ENCODE assay signal across 16 mouse cellular contexts in genomic region chr9:13540781-13541180, GRCm38 (mm10).
A peak's percentile ranks its signal among the peaks of the same experiment; 100 is the strongest.
DNase-seq lines count a peak whose midpoint lies in the region; ATAC-seq and TF ChIP-seq lines count a peak whose summit lies in the region.
"Had no signal": no experiment of that assay in that cellular context is flagged by ENCODE, and none has a peak within 500 bp of the region (broad histone marks: within the 10 kb centered on the region; RNA-seq: fewer than 3 reads in every experiment).

No protein-coding gene starts in this region.

- ATAC-seq in liver, postnatal 0 days = no peak
- ATAC-seq: hindbrain, postnatal 0 days had no signal

- 17% methylated on average over 6 of the region's 6 CpGs for WGBS in liver, postnatal 0 days (ENCODE audit: insufficient replicate concordance)
- 34% methylated on average over 6 of the region's 6 CpGs for WGBS in limb, embryonic 10.5 days

- H3K9me3 ChIP-seq in liver, postnatal 0 days (ENCODE audit: low read length) = no peaks in the 10 kb centered on the region
- H3K9me3 ChIP-seq in limb, embryonic 10.5 days (replicated peaks) = no peaks in the 10 kb centered on the region
- H3K9me3 ChIP-seq: embryonic facial prominence, embryonic 15.5 days; heart, embryonic 12.5 days had no signal

- DNase-seq in embryo, embryonic 10 days (ENCODE audit: low spot score) = peak; percentile 27
- no peak for DNase-seq in embryo, embryonic 11 days
- no peak for DNase-seq in liver, postnatal 0 days
- DNase-seq in liver = no peak
- no peak for DNase-seq in limb, embryonic 10.5 days (ENCODE audit: low spot score)
- DNase-seq in telencephalon, adult 2 months (ENCODE audit: low read depth, low spot score) = peak; percentile 9
- no peak for DNase-seq in urinary bladder, postnatal 25 days (ENCODE audit: low spot score)
- DNase-seq in lung, postnatal 36 days = no peak
- DNase-seq: adrenal gland, postnatal 10 days; cerebellum, adult 11 months; kidney, postnatal 10 days; left cerebral cortex, postnatal 4 days; lung, postnatal 10 days had no signal

- TF ChIP-seq EP300 in liver, postnatal 0 days (IDR thresholded peaks at IDR 0.05; ENCODE audit: low read depth) = no peak

- H3K4me1 ChIP-seq in liver, postnatal 0 days (ENCODE audit: insufficient read depth) = no peaks in the 10 kb centered on the region
- H3K4me1 ChIP-seq in limb, embryonic 10.5 days = peaks cover 72% of the 10 kb centered on the region

- no peaks in the 10 kb centered on the region for H3K27me3 ChIP-seq in liver, postnatal 0 days (ENCODE audit: insufficient read depth, low read length)
- no peaks in the 10 kb centered on the region for H3K27me3 ChIP-seq in limb, embryonic 10.5 days (ENCODE audit: low read depth, poor library complexity, severe bottlenecking)
- H3K27me3 ChIP-seq: embryonic facial prominence, embryonic 15.5 days; heart, embryonic 12.5 days had no signal

- TF ChIP-seq CTCF in liver, postnatal 0 days (IDR thresholded peaks at IDR 0.05; ENCODE audit: low read depth) = no peak

- H3K9ac ChIP-seq in liver, postnatal 0 days (replicated peaks) = no peak overlapping the region
- H3K9ac ChIP-seq: embryonic facial prominence, embryonic 15.5 days; heart, embryonic 12.5 days had no signal

- H3K4me3 ChIP-seq in liver, postnatal 0 days (ENCODE audit: low read depth, low read length) = no peak overlapping the region
- no peak overlapping the region for H3K4me3 ChIP-seq in limb, embryonic 10.5 days
- H3K4me3 ChIP-seq: embryonic facial prominence, embryonic 15.5 days; heart, embryonic 12.5 days had no signal

- no peak overlapping the region for H3K4me2 ChIP-seq in liver, postnatal 0 days (ENCODE audit: low read depth, low read length)
- H3K4me2 ChIP-seq: embryonic facial prominence, embryonic 15.5 days; heart, embryonic 12.5 days had no signal

- H3K36me3 ChIP-seq in liver, postnatal 0 days (replicated peaks; ENCODE audit: insufficient read depth, low read length) = no peaks in the 10 kb centered on the region
- H3K36me3 ChIP-seq in limb, embryonic 10.5 days = no peaks in the 10 kb centered on the region
- H3K36me3 ChIP-seq: embryonic facial prominence, embryonic 15.5 days; heart, embryonic 12.5 days had no signal

- H3K27ac ChIP-seq in liver, postnatal 0 days (ENCODE audit: low read depth) = peak overlapping the region; percentile 45; the same call in 1 of the 2 replicates
- H3K27ac ChIP-seq in limb, embryonic 10.5 days = peak overlapping the region; percentile 79
- H3K27ac ChIP-seq: embryonic facial prominence, embryonic 15.5 days; hindbrain, postnatal 0 days had no signal

Comparison
In these comparisons a context has a peak if more than half of its experiments do, and no peak if none do; other contexts are left out.
1. DNase-seq: peak in embryo, embryonic 10 days (single experiment) and telencephalon, adult 2 months (single experiment); none in embryo, embryonic 11 days (single experiment), liver, postnatal 0 days (single experiment), liver (single experiment), limb, embryonic 10.5 days (single experiment), urinary bladder, postnatal 25 days (single experiment) and lung, postnatal 36 days (single experiment).